ENCODE assay signal across 9 mouse cellular contexts in the genomic region with DNA sequence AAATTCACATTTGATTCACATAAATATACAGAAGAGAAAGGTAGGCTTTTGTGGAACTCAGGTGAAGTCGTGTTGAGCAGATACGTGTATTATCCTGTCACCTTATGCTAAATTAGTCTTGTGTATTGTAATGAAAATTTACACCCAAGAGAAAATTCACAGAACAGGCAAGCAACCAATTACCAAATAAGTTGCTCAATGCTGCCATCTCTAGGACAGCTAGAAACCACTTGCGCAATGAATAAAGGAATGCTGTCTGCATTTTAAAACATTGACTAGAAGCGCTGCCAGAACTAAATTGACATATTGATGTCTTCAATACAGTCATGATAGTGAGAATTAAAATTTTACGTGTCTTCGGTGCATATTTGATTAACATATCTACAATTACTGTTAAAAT. TPM values are rescaled to one million over a fixed set of nuclear protein-coding genes. Genes with fewer than 3 reads are reported as not detected.
A peak's percentile ranks its signal among the peaks of the same experiment; 100 is the strongest.
DNase-seq lines count a peak whose midpoint lies in the region; ATAC-seq and TF ChIP-seq lines count a peak whose summit lies in the region.
"Had no signal": no experiment of that assay in that cellular context is flagged by ENCODE, and none has a peak within 500 bp of the region (broad histone marks: within the 10 kb centered on the region; RNA-seq: fewer than 3 reads in every experiment).

No protein-coding gene starts in this region.

- WGBS in midbrain, embryonic 14.5 days = 10% methylated on average over 6 of the region's 6 CpGs
- WGBS in midbrain, embryonic 13.5 days = 12% methylated on average over 6 of the region's 6 CpGs

- no peak for ATAC-seq in midbrain, embryonic 14.5 days (ENCODE audit: low FRiP score, low TSS enrichment)
- ATAC-seq in midbrain, embryonic 13.5 days = no peak

- DNase-seq in gastrocnemius, adult 2 months = no peak
- no peak for DNase-seq in gastrocnemius, postnatal 36 days
- peak; percentile 88 for DNase-seq in midbrain, embryonic 14.5 days
- DNase-seq in brain, embryonic 14.5 days (ENCODE audit: low read depth) = peak; percentile 91
- peak; percentile 45 to 66 for DNase-seq in left cerebral cortex, postnatal 25 days (ENCODE audit: low spot score in 2 of 2)
- DNase-seq in ovary, postnatal 36 days (ENCODE audit: low spot score) = no peak
- DNase-seq in ovary, adult 18-20 months (ENCODE audit: low spot score) = no peak

- H3K9me3 ChIP-seq in midbrain, embryonic 14.5 days (ENCODE audit: control insufficient read depth, low read length) = no peaks in the 10 kb centered on the region
- no peaks in the 10 kb centered on the region for H3K9me3 ChIP-seq in midbrain, embryonic 13.5 days
- H3K9me3 ChIP-seq: midbrain, embryonic 12.5 days had no signal

- no peak overlapping the region for H3K9ac ChIP-seq in midbrain, embryonic 14.5 days (replicated peaks; ENCODE audit: low read length)
- H3K9ac ChIP-seq in midbrain, embryonic 13.5 days (replicated peaks) = no peak overlapping the region
- H3K9ac ChIP-seq: midbrain, embryonic 12.5 days had no signal

- no peak for TF ChIP-seq POLR2A in brain, embryonic 14.5 days (IDR thresholded peaks at IDR 0.05; ENCODE audit: borderline replicate concordance, extremely low read depth, insufficient read depth, insufficient read length, poor library complexity, severe bottlenecking)

- no peak overlapping the region for H3K4me2 ChIP-seq in midbrain, embryonic 14.5 days (ENCODE audit: low read length)
- no peak overlapping the region for H3K4me2 ChIP-seq in midbrain, embryonic 13.5 days (replicated peaks)
- H3K4me2 ChIP-seq: midbrain, embryonic 12.5 days had no signal

- intact Hi-C loops in gastrocnemius, adult 2 months (cut with DNase I) = loop anchor here (2.0 to 5.0 kb wide), 6 partner anchors 138 to 777 kb away; no protein-coding TSS in a partner anchor
- intact Hi-C loops in gastrocnemius, postnatal 36 days (cut with DNase I) = loop anchor here (2.0 to 5.0 kb wide), 3 partner anchors 138 to 777 kb away; no protein-coding TSS in a partner anchor
- intact Hi-C loops in left cerebral cortex, postnatal 25 days (cut with DNase I) = loop anchor here (1.0 to 10.0 kb wide), 5 partner anchors 138 to 978 kb away; no protein-coding TSS in a partner anchor

- no peaks in the 10 kb centered on the region for H3K27me3 ChIP-seq in midbrain, embryonic 14.5 days (ENCODE audit: control insufficient read depth, insufficient read depth, low read length)
- H3K27me3 ChIP-seq in midbrain, embryonic 13.5 days = no peaks in the 10 kb centered on the region
- H3K27me3 ChIP-seq: midbrain, embryonic 12.5 days had no signal

- H3K4me1 ChIP-seq in midbrain, embryonic 14.5 days (ENCODE audit: control insufficient read depth, insufficient read depth, low read length) = peaks cover 15% of the 10 kb centered on the region
- H3K4me1 ChIP-seq in midbrain, embryonic 13.5 days (replicated peaks) = peaks cover 20% of the 10 kb centered on the region

- 0 out of 2 replicates have a peak overlapping the region, but pooled peaks have one; percentile 4 for H3K27ac ChIP-seq in gastrocnemius, adult 2 months
- H3K27ac ChIP-seq in midbrain, embryonic 14.5 days (replicated peaks; ENCODE audit: low read depth, low read length) = no peak overlapping the region
- no peak overlapping the region for H3K27ac ChIP-seq in midbrain, embryonic 13.5 days
- H3K27ac ChIP-seq: midbrain, embryonic 12.5 days had no signal

- H3K36me3 ChIP-seq in midbrain, embryonic 14.5 days (ENCODE audit: control insufficient read depth, insufficient read depth, low read length) = no peaks in the 10 kb centered on the region
- H3K36me3 ChIP-seq in midbrain, embryonic 13.5 days = no peaks in the 10 kb centered on the region
- H3K36me3 ChIP-seq: midbrain, embryonic 12.5 days had no signal

- TF ChIP-seq CTCF in gastrocnemius, adult 2 months (IDR thresholded peaks at IDR 0.05) = peak; percentile 74
- TF ChIP-seq CTCF in brain, embryonic 14.5 days (IDR thresholded peaks at IDR 0.05; ENCODE audit: borderline replicate concordance, extremely low read depth, insufficient read depth, insufficient read length) = peak; percentile 55; the same call in 1 of the 2 replicates

- H3K4me3 ChIP-seq in gastrocnemius, adult 2 months = no peak overlapping the region
- no peak overlapping the region for H3K4me3 ChIP-seq in midbrain, embryonic 14.5 days (replicated peaks; ENCODE audit: low read depth, low read length)
- no peak overlapping the region for H3K4me3 ChIP-seq in midbrain, embryonic 13.5 days (replicated peaks)
- H3K4me3 ChIP-seq: midbrain, embryonic 12.5 days had no signal

RNA-seq across cellular contexts. Expression of a gene that starts 2.9 kb away (rescaled TPM):
- total RNA-seq in gastrocnemius, adult 2 months (2021) = 10 to 100 TPM; 73.9 to 90.0 TPM
- total RNA-seq in gastrocnemius, postnatal 36 days (2021) = 10 to 100 TPM; 46.4 to 49.6 TPM
- polyA plus RNA-seq in midbrain, embryonic 14.5 days (2014; fragmentation: Nextera tagmentation; extraction: Ambion mirVana) = 5.5 and 7.9 TPM in 2 replicates
- polyA plus RNA-seq in midbrain, embryonic 13.5 days (2015; fragmentation: Nextera tagmentation; extraction: Ambion mirVana) = 6.6 and 7.9 TPM in 2 replicates
- polyA plus RNA-seq in brain, embryonic 14.5 days (2012; rRNA removed) = 11.8 and 17.6 TPM in 2 replicates
- total RNA-seq in left cerebral cortex, postnatal 25 days (2021) = 10 to 100 TPM; 17.3 to 17.4 TPM

RNA-seq across cellular contexts. Expression of a gene that starts 22.1 kb away (rescaled TPM):
- 1 to 10 TPM; 8.4 to 8.5 TPM for total RNA-seq in gastrocnemius, adult 2 months (2021)
- total RNA-seq in gastrocnemius, postnatal 36 days (2021) = 1 to 10 TPM; 6.4 to 7.7 TPM
- 2.9 and 3.2 TPM in 2 replicates for polyA plus RNA-seq in midbrain, embryonic 14.5 days (2014; fragmentation: Nextera tagmentation; extraction: Ambion mirVana)
- polyA plus RNA-seq in midbrain, embryonic 13.5 days (2015; fragmentation: Nextera tagmentation; extraction: Ambion mirVana) = 4.8 and 6.2 TPM in 2 replicates
- 4.5 and 6.3 TPM in 2 replicates for polyA plus RNA-seq in brain, embryonic 14.5 days (2012; rRNA removed)
- total RNA-seq in left cerebral cortex, postnatal 25 days (2021) = 1 to 10 TPM; 6.3 to 7.1 TPM

Comparison
In these comparisons a context has a peak if more than half of its experiments do, and no peak if none do; other contexts are left out.
1. DNase-seq: peak in midbrain, embryonic 14.5 days (single experiment), brain, embryonic 14.5 days (single experiment) and left cerebral cortex, postnatal 25 days (2 of 2); none in gastrocnemius, adult 2 months (single experiment), gastrocnemius, postnatal 36 days (0 of 2), ovary, postnatal 36 days (single experiment) and ovary, adult 18-20 months (single experiment).